Mouse (Mus musculus): ENCODE data around the gene Lrba. TPM values are rescaled to one million over a fixed set of nuclear protein-coding genes. Genes with fewer than 3 reads are reported as not detected.

Gene Lrba
- polyA plus RNA-seq, 1 experiment: 5.4 TPM

DNA sequence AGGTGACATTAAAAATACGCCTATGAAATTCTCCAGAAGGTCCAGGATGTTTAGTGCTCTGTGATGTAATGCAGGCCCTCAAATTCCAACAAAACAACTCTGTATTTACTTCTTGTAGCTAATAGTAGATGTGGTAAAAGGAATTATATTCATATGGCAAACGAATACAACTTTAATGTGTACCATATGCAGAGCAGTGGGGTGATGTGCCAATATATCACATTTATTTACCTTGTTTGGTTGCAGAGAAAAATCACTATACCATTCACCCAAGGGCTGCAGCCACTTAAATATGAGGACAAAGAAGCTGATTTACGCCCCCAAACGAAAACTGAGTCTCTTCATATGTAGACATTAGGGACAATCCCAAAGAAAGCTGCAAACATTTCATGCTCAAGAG lies 538.0 kb downstream of the Lrba start:
- no peak for TF ChIP-seq POLR2A (IDR thresholded peaks at IDR 0.05; ENCODE audit: control insufficient read depth, low read depth, low read length)
- no peak for TF ChIP-seq CTCF (IDR thresholded peaks at IDR 0.05; ENCODE audit: control insufficient read depth, insufficient read depth, insufficient replicate concordance, low read depth, low read length)
- Histone ChIP-seq H3K4me1 (ENCODE audit: control insufficient read depth, insufficient read depth, low read length) (no peaks in the 10 kb centered on the region), H3K27ac (ENCODE audit: control insufficient read depth, insufficient read depth, low read depth, low read length) (no peak overlapping the region), H3K27me3 (ENCODE audit: control insufficient read depth, insufficient read depth, low read length) (no peaks in the 10 kb centered on the region), H3K36me3 (ENCODE audit: control insufficient read depth, insufficient read depth, low read length) (no peaks in the 10 kb centered on the region), H3K4me3 (ENCODE audit: control insufficient read depth, low read depth, low read length) (no peak overlapping the region)

DNA sequence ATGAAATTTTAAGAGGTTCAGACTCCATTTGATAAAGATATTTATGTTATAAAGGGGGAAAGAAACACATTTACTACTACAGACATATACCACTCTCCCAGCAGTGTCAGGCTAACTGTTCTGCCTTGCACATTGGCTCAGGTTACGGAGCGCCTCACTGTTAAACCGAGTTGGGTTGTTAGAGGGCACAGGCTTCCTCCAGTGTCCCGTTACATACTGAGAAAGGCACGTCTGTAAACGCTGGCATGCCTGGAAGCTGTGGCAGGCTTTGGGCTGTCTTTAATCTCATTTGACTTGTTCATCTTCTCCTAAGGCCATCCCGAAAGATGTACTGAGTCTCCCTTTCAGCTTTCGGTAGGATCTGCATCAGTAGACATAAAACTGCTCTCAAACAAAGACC lies 544.1 kb downstream of the Lrba start:
- H3K27me3 ChIP-seq (ENCODE audit: control insufficient read depth, insufficient read depth, low read length): no peaks in the 10 kb centered on the region
- no peak overlapping the region for H3K4me3 ChIP-seq (ENCODE audit: control insufficient read depth, low read depth, low read length)
- TF ChIP-seq CTCF (IDR thresholded peaks at IDR 0.05; ENCODE audit: control insufficient read depth, insufficient read depth, insufficient replicate concordance, low read depth, low read length): no peak
- no peak for TF ChIP-seq POLR2A (IDR thresholded peaks at IDR 0.05; ENCODE audit: control insufficient read depth, low read depth, low read length)
- no peak overlapping the region for H3K27ac ChIP-seq (ENCODE audit: control insufficient read depth, insufficient read depth, low read depth, low read length)
- H3K36me3 ChIP-seq (ENCODE audit: control insufficient read depth, insufficient read depth, low read length): no peaks in the 10 kb centered on the region
- no peaks in the 10 kb centered on the region for H3K4me1 ChIP-seq (ENCODE audit: control insufficient read depth, insufficient read depth, low read length)

DNA sequence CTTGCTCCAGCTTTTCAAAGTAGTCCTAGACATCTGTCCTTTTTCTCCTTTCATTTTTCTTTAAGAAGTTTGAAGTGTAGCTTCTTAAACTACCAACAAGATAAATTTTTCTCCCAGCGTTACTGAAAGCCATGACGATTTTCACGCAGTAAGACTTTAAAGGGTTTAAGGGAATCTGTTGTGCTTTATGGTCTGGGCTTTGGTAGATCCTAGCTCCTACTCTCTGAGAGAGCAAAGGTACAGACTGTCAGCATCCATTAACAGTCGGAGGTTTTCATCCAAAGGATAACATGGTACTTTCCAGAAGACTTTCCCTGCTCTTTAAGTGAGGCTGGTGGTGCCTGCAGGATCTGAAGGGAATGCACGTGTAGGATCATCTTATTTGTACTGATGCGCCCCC lies 544.5 kb downstream of the Lrba start:
- Histone ChIP-seq H3K4me1 (ENCODE audit: control insufficient read depth, insufficient read depth, low read length) (no peaks in the 10 kb centered on the region), H3K4me3 (ENCODE audit: control insufficient read depth, low read depth, low read length) (no peak overlapping the region), H3K27me3 (ENCODE audit: control insufficient read depth, insufficient read depth, low read length) (no peaks in the 10 kb centered on the region), H3K27ac (ENCODE audit: control insufficient read depth, insufficient read depth, low read depth, low read length) (no peak overlapping the region), H3K36me3 (ENCODE audit: control insufficient read depth, insufficient read depth, low read length) (no peaks in the 10 kb centered on the region)
- TF ChIP-seq POLR2A (IDR thresholded peaks at IDR 0.05; ENCODE audit: control insufficient read depth, low read depth, low read length) (no peak), CTCF (IDR thresholded peaks at IDR 0.05; ENCODE audit: control insufficient read depth, insufficient read depth, insufficient replicate concordance, low read depth, low read length) (no peak)

GRCm38 (mm10) chr3:86774566-86775443 lies 550.3 kb downstream of the Lrba start:
- TF ChIP-seq CTCF (IDR thresholded peaks at IDR 0.05; ENCODE audit: control insufficient read depth, insufficient read depth, insufficient replicate concordance, low read depth, low read length) (no peak), POLR2A (IDR thresholded peaks at IDR 0.05; ENCODE audit: control insufficient read depth, low read depth, low read length) (no peak)
- Histone ChIP-seq H3K27me3 (ENCODE audit: control insufficient read depth, insufficient read depth, low read length) (no peaks in the 10 kb centered on the region), H3K4me3 (ENCODE audit: control insufficient read depth, low read depth, low read length) (no peak overlapping the region), H3K36me3 (ENCODE audit: control insufficient read depth, insufficient read depth, low read length) (no peaks in the 10 kb centered on the region), H3K4me1 (ENCODE audit: control insufficient read depth, insufficient read depth, low read length) (no peaks in the 10 kb centered on the region), H3K27ac (ENCODE audit: control insufficient read depth, insufficient read depth, low read depth, low read length) (no peak overlapping the region)

DNA sequence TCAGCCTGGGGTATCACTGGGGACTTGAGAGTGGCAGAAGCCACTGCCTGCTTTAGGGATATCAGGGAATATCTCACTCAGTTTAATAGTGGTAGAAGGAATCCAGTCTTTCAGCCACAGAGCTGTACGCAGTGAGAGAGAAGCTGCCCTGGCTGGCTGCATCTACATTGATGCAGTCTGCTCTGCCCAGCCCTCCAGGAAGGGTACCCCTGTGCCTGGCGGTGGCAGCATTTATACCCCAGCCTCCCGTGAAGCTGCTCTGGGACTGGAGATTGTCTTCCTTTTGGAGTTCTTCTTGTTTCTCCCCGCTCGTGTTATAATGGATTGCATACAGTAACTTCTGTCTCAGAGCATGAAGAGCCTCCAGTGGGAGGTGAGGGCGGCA lies 551.0 kb downstream of the Lrba start:
- Histone ChIP-seq H3K4me1 (ENCODE audit: control insufficient read depth, insufficient read depth, low read length) (no peaks in the 10 kb centered on the region), H3K27ac (ENCODE audit: control insufficient read depth, insufficient read depth, low read depth, low read length) (no peak overlapping the region), H3K4me3 (ENCODE audit: control insufficient read depth, low read depth, low read length) (no peak overlapping the region), H3K27me3 (ENCODE audit: control insufficient read depth, insufficient read depth, low read length) (no peaks in the 10 kb centered on the region), H3K36me3 (ENCODE audit: control insufficient read depth, insufficient read depth, low read length) (no peaks in the 10 kb centered on the region)
- TF ChIP-seq POLR2A (IDR thresholded peaks at IDR 0.05; ENCODE audit: control insufficient read depth, low read depth, low read length) (no peak), CTCF (IDR thresholded peaks at IDR 0.05; ENCODE audit: control insufficient read depth, insufficient read depth, insufficient replicate concordance, low read depth, low read length) (no peak)

- Histone ChIP-seq H3K36me3 (ENCODE audit: control insufficient read depth, insufficient read depth, low read length) (no peaks in the 10 kb centered on the region), H3K27me3 (ENCODE audit: control insufficient read depth, insufficient read depth, low read length) (no peaks in the 10 kb centered on the region), H3K27ac (ENCODE audit: control insufficient read depth, insufficient read depth, low read depth, low read length) (no peak overlapping the region), H3K4me3 (ENCODE audit: control insufficient read depth, low read depth, low read length) (no peak overlapping the region), H3K4me1 (ENCODE audit: control insufficient read depth, insufficient read depth, low read length) (no peaks in the 10 kb centered on the region)
- TF ChIP-seq CTCF (IDR thresholded peaks at IDR 0.05; ENCODE audit: control insufficient read depth, insufficient read depth, insufficient replicate concordance, low read depth, low read length): no peak
- no peak for TF ChIP-seq POLR2A (IDR thresholded peaks at IDR 0.05; ENCODE audit: control insufficient read depth, low read depth, low read length)
Observed at GRCm38 (mm10) chr3:86779704-86780103, 555.2 kb downstream of the Lrba start.

DNA sequence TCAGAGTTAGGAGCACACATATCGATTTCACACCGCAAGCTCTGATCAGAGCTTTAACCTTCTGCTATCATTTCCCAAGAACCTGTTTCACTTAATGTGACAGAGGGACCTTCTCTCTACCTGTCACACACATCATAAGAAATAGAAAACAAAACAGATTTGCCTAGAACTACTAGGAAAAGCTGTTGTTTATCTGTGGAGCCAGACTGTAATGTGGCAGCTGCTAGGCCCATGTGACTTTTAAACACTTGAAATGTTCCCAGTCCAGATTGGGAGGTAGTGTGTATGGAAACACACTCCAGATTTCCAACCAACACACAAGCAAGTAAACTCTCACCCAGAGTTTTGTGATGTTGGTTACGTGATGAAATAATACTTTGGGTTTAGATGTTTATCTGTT lies 559.6 kb downstream of the Lrba start:
- H3K36me3 ChIP-seq (ENCODE audit: control insufficient read depth, insufficient read depth, low read length): no peaks in the 10 kb centered on the region

More for the DNA sequence above, 559.6 kb downstream of the Lrba start:
- no peak overlapping the region for H3K4me3 ChIP-seq (ENCODE audit: control insufficient read depth, low read depth, low read length)
- H3K27ac ChIP-seq (ENCODE audit: control insufficient read depth, insufficient read depth, low read depth, low read length): no peak overlapping the region
- H3K27me3 ChIP-seq (ENCODE audit: control insufficient read depth, insufficient read depth, low read length): no peaks in the 10 kb centered on the region
- TF ChIP-seq POLR2A (IDR thresholded peaks at IDR 0.05; ENCODE audit: control insufficient read depth, low read depth, low read length) (no peak), CTCF (IDR thresholded peaks at IDR 0.05; ENCODE audit: control insufficient read depth, insufficient read depth, insufficient replicate concordance, low read depth, low read length) (no peak)
- no peaks in the 10 kb centered on the region for H3K4me1 ChIP-seq (ENCODE audit: control insufficient read depth, insufficient read depth, low read length)

All from testis, adult 2 months (tissue).